Mouse (Mus musculus) liver, embryonic 15.5 days (tissue): ENCODE measurements around the gene Trappc10. TPM values are rescaled to one million over a fixed set of nuclear protein-coding genes. Genes with fewer than 3 reads are reported as not detected.

Source experiments
- ATAC-seq: fragments of 200-750 bp; cut with Nextera tagmentation; 2 replicates; pipeline ENCODE4 v1.8.0; 2017; ENCODE audit warnings: moderate number of reproducible peaks, mild to moderate bottlenecking, moderate library complexity; ENCODE audit not compliant: insufficient read depth
- H3K27ac ChIP-seq: fragments of 300-500 bp; sonication (generic); replicated peaks from 2 replicates; pipeline ENCODE4 v1.5.1; 2015; ENCODE audit warnings: mild to moderate bottlenecking, inconsistent platforms
- H3K27me3 ChIP-seq: fragments of 300-500 bp; sonication (generic); 2 replicates; pipeline ENCODE4 v1.6.1; 2015; ENCODE audit warnings: mild to moderate bottlenecking, inconsistent platforms
- H3K36me3 ChIP-seq: fragments of 300-500 bp; sonication (generic); replicated peaks from 2 replicates; pipeline ENCODE4 v1.6.1; 2015; ENCODE audit warnings: moderate library complexity, mild to moderate bottlenecking, inconsistent platforms
- H3K4me1 ChIP-seq: fragments of 300-500 bp; sonication (generic); replicated peaks from 2 replicates; pipeline ENCODE4 v1.6.1; 2015; ENCODE audit warnings: inconsistent platforms
- H3K4me2 ChIP-seq: fragments of 300-500 bp; sonication (generic); 2 replicates; pipeline ENCODE4 v1.6.1; 2015; ENCODE audit warnings: moderate library complexity, mild to moderate bottlenecking, inconsistent platforms
- H3K4me3 ChIP-seq: fragments of 300-500 bp; sonication (generic); replicated peaks from 2 replicates; pipeline ENCODE4 v1.5.1; 2015; ENCODE audit warnings: mild to moderate bottlenecking, inconsistent platforms
- H3K9ac ChIP-seq: fragments of 300-500 bp; sonication (generic); 2 replicates; pipeline ENCODE4 v1.6.1; 2015; ENCODE audit warnings: moderate library complexity, mild to moderate bottlenecking, inconsistent platforms
- H3K9me3 ChIP-seq: fragments of 300-500 bp; sonication (generic); replicated peaks from 2 replicates; pipeline ENCODE4 v1.6.1; 2016; ENCODE audit warnings: inconsistent platforms
- WGBS: fragments of 180-500 bp; shearing (Covaris S2); methylation state at CpG from one replicate; pipeline ENCODE4 v1.1.7; 2015; ENCODE audit warnings: mixed read lengths; ENCODE audit not compliant: insufficient replicate concordance; 5-methylcytosine and 5-hydroxymethylcytosine counted together
- polyA plus RNA-seq: library from polyadenylated mRNA; unstranded; fragments of >200 nt; fragmentation: Nextera tagmentation; extraction: Ambion mirVana; gene quantifications from 2 replicates; pipeline ENCODE4 v1.2.1, GENCODE M21; 2015

Trappc10 gene
- polyA plus RNA-seq, 1 experiment from 2014 or later, result 15.9 TPM

DNA sequence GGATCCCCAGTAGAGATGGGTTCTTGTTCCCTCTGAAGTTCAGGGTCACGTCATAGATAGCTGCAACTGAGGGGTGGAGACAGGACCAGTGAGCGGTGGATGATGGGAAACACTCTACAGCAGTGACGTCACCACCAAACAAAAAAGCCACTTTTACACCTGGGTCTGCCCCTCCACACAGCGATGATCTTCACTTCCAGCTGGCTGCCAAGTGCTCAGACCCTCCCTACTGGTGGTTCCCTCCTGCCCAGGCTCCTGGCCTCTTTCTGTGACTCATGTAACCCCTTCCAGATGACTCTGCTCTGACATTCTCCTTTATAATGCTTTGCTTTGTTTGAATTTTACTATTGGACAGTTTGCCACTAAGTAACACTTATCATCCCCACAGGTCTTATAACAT is 38.0 kb upstream of the Trappc10 start:
- 70% methylated on average over 4 of the region's 4 CpGs for WGBS
- peaks cover 35% of the 10 kb centered on the region for H3K36me3 ChIP-seq

DNA sequence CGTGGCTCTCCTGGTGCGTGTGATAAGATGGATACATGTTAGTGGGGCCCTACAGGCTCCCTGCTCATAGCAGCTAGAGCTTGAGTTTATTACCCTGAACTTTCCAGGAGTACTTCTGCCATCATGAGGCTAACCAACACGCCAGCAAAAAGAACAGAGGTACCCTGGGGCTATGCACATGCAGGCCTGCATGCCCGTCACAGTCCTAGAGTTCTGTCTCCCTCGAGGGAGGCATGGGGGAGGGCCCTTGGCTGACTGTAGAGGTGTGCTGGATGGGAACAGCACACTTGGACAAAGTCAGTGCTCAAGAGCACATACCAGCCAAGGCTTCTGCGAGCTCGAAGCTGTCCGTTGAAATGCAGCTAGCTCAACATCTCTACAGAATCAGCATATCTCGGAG is 36.0 kb upstream of the Trappc10 start:
- 70% methylated on average over 9 of the region's 9 CpGs for WGBS
- H3K36me3 ChIP-seq, result peaks cover 24% of the 10 kb centered on the region
- no peak for ATAC-seq
- no peak overlapping the region for H3K9ac ChIP-seq
- H3K27ac ChIP-seq, result no peak overlapping the region
- H3K4me1 ChIP-seq, result no peaks in the 10 kb centered on the region
- no peak overlapping the region for H3K4me3 ChIP-seq
- no peaks in the 10 kb centered on the region for H3K27me3 ChIP-seq
- H3K9me3 ChIP-seq, result no peaks in the 10 kb centered on the region
- no peak overlapping the region for H3K4me2 ChIP-seq

More for the DNA sequence above, 38.0 kb upstream of the Trappc10 start:
- Histone ChIP-seq H3K4me3 (no peak overlapping the region), H3K27me3 (no peaks in the 10 kb centered on the region), H3K27ac (no peak overlapping the region), H3K4me1 (no peaks in the 10 kb centered on the region), H3K9me3 (no peaks in the 10 kb centered on the region), H3K4me2 (no peak overlapping the region), H3K9ac (no peak overlapping the region)
- no peak for ATAC-seq

DNA sequence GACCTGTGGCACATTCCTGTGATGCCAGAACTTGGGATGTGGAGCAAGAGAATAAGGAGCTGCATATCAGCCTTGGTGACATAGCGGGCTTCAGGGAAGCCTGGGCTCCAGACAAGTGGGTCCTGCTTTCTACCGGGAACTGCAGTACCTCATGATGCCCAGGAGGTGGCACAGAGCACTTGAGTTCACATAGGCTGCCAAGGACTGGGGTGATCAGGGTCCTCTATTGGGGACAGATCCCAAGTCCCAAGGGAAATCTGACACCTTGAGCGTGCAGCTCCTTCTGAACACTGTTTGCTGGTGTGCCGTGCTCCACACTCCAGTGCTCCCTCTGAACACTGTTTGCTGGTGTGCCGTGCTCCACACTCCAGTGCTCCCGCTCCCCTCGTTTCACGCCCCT is 34.8 kb upstream of the Trappc10 start:
- H3K4me2 ChIP-seq, result no peak overlapping the region
- peaks cover 18% of the 10 kb centered on the region for H3K36me3 ChIP-seq
- ATAC-seq, result peak; percentile 43; the same call in 1 of the 2 replicates
- WGBS, result 50% methylated on average over 8 of the region's 8 CpGs
- no peak overlapping the region for H3K27ac ChIP-seq
- H3K9ac ChIP-seq, result no peak overlapping the region
- no peaks in the 10 kb centered on the region for H3K27me3 ChIP-seq
- H3K4me1 ChIP-seq, result no peaks in the 10 kb centered on the region
- no peak overlapping the region for H3K4me3 ChIP-seq
- H3K9me3 ChIP-seq, result no peaks in the 10 kb centered on the region

DNA sequence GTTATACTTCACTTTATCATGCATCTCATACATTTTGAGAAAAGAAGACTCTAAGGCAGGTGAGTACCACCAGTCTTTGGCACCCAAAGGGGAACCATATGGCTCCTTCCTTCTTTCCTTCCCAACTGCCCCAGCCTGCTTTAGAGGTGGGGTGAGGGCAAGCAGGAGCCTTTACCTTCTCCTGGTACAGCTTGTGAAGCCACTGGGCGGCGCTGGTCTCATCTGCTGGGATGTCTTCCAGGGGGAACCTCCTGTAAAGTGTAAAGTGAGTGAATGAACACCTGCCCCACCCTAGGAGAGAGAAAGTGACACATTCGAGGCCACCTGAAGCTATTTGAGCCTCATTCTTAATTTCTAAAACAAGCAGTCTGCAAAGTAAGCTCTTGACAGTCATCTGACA is 33.4 kb upstream of the Trappc10 start:
- Histone ChIP-seq H3K36me3 (peaks cover 21% of the 10 kb centered on the region), H3K4me2 (no peak overlapping the region)
- 66% methylated on average over 3 of the region's 3 CpGs for WGBS

DNA sequence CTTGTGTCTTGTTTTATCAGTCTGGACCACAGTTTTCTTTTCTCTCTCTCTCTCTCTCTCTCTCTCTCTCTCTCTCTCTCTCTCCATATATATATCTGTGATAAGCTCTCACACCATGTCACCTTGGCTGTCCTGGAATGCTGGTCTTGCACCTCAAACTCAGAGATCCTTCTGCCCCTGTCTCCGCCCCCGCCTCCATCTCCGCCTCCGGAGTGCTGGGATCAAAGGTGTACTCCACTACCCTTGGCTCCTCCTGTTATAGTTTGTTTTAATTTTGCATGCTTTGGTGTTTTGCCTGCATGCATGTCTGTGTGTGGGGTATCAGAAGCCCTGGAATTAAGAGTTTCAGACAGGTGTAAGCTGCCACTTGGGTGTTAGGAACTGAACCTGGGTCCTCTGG is 31.8 kb upstream of the Trappc10 start:
- no peak overlapping the region for H3K4me2 ChIP-seq
- no peak overlapping the region for H3K27ac ChIP-seq
- H3K4me3 ChIP-seq, result no peak overlapping the region
- 0 out of 2 replicates have a peak, but pooled peaks cover 2% of the 10 kb centered on the region for H3K27me3 ChIP-seq
- no peaks in the 10 kb centered on the region for H3K9me3 ChIP-seq
- 75% methylated on average over 4 of the region's 4 CpGs for WGBS
- no peak for ATAC-seq
- no peak overlapping the region for H3K9ac ChIP-seq
- H3K4me1 ChIP-seq, result peaks cover 12% of the 10 kb centered on the region
- H3K36me3 ChIP-seq, result peaks cover 15% of the 10 kb centered on the region; the same call in 1 of the 2 replicates

More for the DNA sequence above, 33.4 kb upstream of the Trappc10 start:
- no peak overlapping the region for H3K9ac ChIP-seq
- H3K27ac ChIP-seq, result no peak overlapping the region
- no peaks in the 10 kb centered on the region for H3K9me3 ChIP-seq
- ATAC-seq, result no peak
- H3K27me3 ChIP-seq, result 0 out of 2 replicates have a peak, but pooled peaks cover 2% of the 10 kb centered on the region
- no peak overlapping the region for H3K4me3 ChIP-seq
- H3K4me1 ChIP-seq, result peaks cover 6% of the 10 kb centered on the region

DNA sequence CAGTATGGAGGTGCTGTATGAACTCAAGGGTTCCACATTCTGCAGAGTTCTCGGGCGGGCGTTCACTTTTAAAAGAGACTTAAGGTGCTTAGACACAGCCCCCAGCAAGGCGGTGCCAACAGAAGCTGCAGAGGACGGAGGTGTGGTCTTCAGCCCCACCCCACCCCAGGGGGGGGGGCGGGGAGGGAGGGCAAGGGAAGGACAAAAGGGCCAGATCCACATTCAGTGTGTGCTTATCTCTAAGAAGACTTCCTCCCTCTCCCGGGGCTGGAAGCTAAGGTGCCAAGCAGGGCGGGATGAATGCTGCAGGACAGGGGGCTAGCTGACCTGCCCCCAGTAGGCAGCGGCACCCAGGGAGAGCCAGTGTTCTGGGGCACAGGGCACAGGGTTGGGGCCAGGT is 28.5 kb upstream of the Trappc10 start:
- H3K27ac ChIP-seq, result no peak overlapping the region
- peaks cover 6% of the 10 kb centered on the region; the same call in 1 of the 2 replicates for H3K36me3 ChIP-seq
- 8% methylated on average over 9 of the region's 9 CpGs for WGBS
- H3K4me2 ChIP-seq, result peak overlapping the region; percentile 48
- 0 out of 2 replicates have a peak, but pooled peaks cover 4% of the 10 kb centered on the region for H3K27me3 ChIP-seq
- peaks cover 12% of the 10 kb centered on the region for H3K4me1 ChIP-seq
- H3K9me3 ChIP-seq, result no peaks in the 10 kb centered on the region
- peak; percentile 65 for ATAC-seq
- no peak overlapping the region for H3K4me3 ChIP-seq
- no peak overlapping the region for H3K9ac ChIP-seq

DNA sequence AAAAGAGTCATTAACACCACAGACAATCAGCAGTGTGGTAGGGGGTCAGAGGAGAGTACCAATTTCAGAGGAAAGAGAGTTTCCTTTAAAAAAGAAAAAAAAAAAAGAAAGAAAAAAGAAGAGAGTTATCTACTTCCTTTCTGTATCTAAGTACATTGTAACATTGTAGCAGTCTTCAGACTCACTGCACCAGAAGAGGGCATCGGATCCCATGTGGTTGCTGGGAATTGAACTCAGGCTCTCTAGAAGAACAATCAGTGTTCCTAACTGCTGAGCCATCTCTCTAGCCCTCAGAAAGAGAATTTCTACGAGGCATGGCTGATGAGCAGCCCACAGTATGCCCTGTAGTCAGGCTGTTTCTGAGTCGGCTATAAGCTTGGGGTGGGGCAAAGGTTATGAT is 21.4 kb upstream of the Trappc10 start:
- Histone ChIP-seq H3K27ac (no peak overlapping the region), H3K4me2 (no peak overlapping the region), H3K9ac (no peak overlapping the region), H3K4me1 (no peaks in the 10 kb centered on the region), H3K4me3 (no peak overlapping the region), H3K36me3 (no peaks in the 10 kb centered on the region), H3K9me3 (no peaks in the 10 kb centered on the region), H3K27me3 (0 out of 2 replicates have a peak, but pooled peaks cover 5% of the 10 kb centered on the region)
- WGBS, result 43% methylated on average over 3 of the region's 3 CpGs
- no peak for ATAC-seq

DNA sequence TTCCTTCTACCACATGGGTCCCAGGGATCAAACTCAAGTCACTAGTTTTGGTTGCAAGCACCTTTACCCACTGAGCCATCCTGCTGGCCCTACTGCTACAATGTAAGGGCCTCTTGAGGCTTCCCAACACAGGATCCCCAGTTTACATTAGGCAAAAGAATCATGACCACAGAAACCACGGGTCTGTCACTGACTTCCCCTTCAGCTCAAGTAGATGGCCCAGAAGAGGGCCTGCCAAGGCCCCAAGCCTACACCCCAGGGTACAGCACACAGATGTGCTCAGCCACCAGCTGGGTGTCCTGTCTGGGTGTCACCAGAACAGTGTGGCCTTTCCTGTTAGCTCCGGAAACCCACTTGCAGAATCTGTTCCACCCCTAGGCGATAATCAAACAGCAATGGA is 20.3 kb upstream of the Trappc10 start:
- no peaks in the 10 kb centered on the region for H3K36me3 ChIP-seq
- 15% methylated on average over 3 of the region's 3 CpGs for WGBS
- no peak overlapping the region for H3K27ac ChIP-seq

DNA sequence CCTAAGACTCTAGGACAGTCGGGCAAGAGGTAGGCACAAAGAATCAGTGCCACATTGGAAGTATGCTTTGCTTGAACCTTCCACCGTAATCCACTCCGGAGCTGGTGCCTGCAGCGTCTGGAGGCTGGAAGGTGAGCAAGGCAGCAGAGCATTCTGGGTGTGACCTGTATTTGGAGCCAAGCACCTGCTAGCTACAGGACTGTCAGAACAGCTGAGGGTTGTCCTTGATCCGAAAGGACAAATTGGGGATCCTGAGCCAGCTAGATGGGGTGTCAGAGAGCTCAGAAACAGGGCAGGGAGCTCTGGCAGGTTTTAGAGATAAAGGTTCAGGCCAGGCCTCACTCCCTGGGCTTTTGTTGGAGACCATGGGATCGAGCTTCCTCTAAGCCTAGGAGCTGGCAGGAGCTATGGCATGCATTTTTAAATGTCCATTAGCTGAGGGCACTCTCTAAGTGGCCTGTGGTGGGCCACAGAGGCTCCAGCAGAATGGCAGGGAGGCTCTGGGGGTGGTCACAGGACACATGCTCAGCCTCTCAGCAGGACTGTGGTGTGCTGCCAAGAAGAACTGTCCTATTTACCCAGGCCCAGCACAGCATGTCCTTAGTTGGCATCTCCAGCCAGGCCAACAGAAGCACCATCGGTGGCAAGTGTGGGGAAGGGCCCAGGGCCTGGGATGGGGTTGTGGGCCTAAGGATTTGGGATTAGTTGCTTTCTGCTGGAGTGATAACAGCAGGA is 16.6 kb upstream of the Trappc10 start:
- H3K4me2 ChIP-seq, result no peak overlapping the region
- H3K4me3 ChIP-seq, result no peak overlapping the region
- H3K9ac ChIP-seq, result no peak overlapping the region
- no peaks in the 10 kb centered on the region for H3K36me3 ChIP-seq
- WGBS, result 66% methylated on average over 7 of the region's 7 CpGs
- H3K27ac ChIP-seq, result no peak overlapping the region
- H3K27me3 ChIP-seq, result peaks cover 22% of the 10 kb centered on the region; the same call in 1 of the 2 replicates
- no peak for ATAC-seq
- H3K9me3 ChIP-seq, result no peaks in the 10 kb centered on the region
- H3K4me1 ChIP-seq, result peaks cover 2% of the 10 kb centered on the region

More for the DNA sequence above, 20.3 kb upstream of the Trappc10 start:
- Histone ChIP-seq H3K9ac (no peak overlapping the region), H3K4me1 (no peaks in the 10 kb centered on the region), H3K9me3 (no peaks in the 10 kb centered on the region), H3K4me2 (no peak overlapping the region), H3K4me3 (no peak overlapping the region), H3K27me3 (0 out of 2 replicates have a peak, but pooled peaks cover 5% of the 10 kb centered on the region)
- no peak for ATAC-seq

DNA sequence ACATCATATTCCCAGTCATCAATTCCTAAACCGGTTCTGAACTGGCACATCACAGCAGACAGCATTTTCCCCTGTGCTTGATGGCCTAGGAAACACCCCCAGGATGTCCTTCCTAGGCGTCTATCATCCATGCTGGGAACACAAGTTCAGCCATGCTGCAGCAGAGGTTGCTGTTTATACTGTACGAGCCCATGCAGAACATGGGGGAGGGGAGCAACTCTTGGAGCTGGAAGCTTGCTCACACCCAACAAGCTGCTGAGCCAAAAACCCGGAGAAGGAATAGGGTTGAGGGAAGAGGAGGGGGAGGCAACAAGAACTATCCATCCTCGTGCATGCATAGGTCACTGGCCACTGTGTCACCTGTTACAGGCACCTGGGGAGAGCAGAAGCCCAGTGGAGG is 15.9 kb upstream of the Trappc10 start:
- ATAC-seq, result no peak
- 23% methylated on average over 5 of the region's 5 CpGs for WGBS
- H3K27me3 ChIP-seq, result peaks cover 23% of the 10 kb centered on the region; the same call in 1 of the 2 replicates
- no peak overlapping the region for H3K27ac ChIP-seq
- H3K4me3 ChIP-seq, result no peak overlapping the region
- H3K36me3 ChIP-seq, result no peaks in the 10 kb centered on the region
- H3K4me2 ChIP-seq, result no peak overlapping the region
- H3K9ac ChIP-seq, result no peak overlapping the region
- peaks cover 10% of the 10 kb centered on the region for H3K4me1 ChIP-seq
- H3K9me3 ChIP-seq, result no peaks in the 10 kb centered on the region

DNA sequence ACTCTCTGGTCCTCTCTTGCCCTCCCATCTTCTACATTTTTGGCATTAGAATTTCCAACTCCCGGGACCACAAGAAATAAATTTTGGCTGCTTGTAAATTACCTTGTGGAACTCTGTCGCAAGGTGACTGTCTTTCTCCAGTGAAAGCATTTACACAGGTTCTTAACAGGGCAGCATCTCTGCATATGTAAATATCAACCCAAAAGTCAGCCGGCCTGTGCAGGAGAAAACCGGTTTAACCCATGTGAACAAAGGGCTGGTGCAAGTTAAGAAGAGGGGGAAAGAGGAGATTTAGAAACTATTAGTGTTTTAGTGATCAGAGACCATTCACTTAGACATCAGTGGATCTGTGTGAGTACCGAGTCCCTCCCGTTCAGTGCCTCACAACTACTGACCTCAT is 15.3 kb upstream of the Trappc10 start:
- Histone ChIP-seq H3K9ac (no peak overlapping the region), H3K9me3 (no peaks in the 10 kb centered on the region), H3K4me3 (no peak overlapping the region), H3K36me3 (no peaks in the 10 kb centered on the region), H3K27ac (no peak overlapping the region), H3K4me2 (no peak overlapping the region), H3K4me1 (peaks cover 14% of the 10 kb centered on the region), H3K27me3 (peaks cover 23% of the 10 kb centered on the region; the same call in 1 of the 2 replicates)
- WGBS, result 45% methylated on average over 6 of the region's 6 CpGs
- ATAC-seq, result no peak
